Mouse (Mus musculus) cortical plate, adult 2 months (tissue): ENCODE measurements around the gene Pnpla3.

Source experiments
- CTCF ChIP-seq: fragments of 200-500 bp; IDR thresholded peaks from 2 replicates; pipeline ENCODE4 v1.5.1; 2011; ENCODE audit warnings: mild to moderate bottlenecking, control low read depth, low read length; ENCODE audit not compliant: insufficient read depth; ENCODE audit errors: extremely low read depth
- POLR2A ChIP-seq: fragments of 200-500 bp; IDR thresholded peaks from 2 replicates; pipeline ENCODE4 v1.6.1; 2011; ENCODE audit warnings: mild to moderate bottlenecking, low read length, control low read depth; ENCODE audit not compliant: insufficient read depth; ENCODE audit errors: extremely low read depth

- TF ChIP-seq CTCF, result no peak
- no peak for TF ChIP-seq POLR2A
These were observed 43.3 kb downstream of the Pnpla3 start for GRCm38 (mm10) chr15:84210941-84211340.
